Mouse (Mus musculus) hindbrain, embryonic 11.5 days (tissue): ENCODE results near the gene Ankrd28. TPM values are rescaled to one million over a fixed set of nuclear protein-coding genes. Genes with fewer than 3 reads are reported as not detected.
"Not testable (repeated sequence)": the region's sequence is repeated elsewhere in the genome, so short reads cannot be mapped to it uniquely, and the experiment has no call there.

ENCODE experiments used
- ATAC-seq: fragments of 200-750 bp; cut with Nextera tagmentation; 2 replicates; pipeline ENCODE4 v1.8.0; 2017; ENCODE audit warnings: mild to moderate bottlenecking, moderate TSS enrichment, moderate library complexity; ENCODE audit not compliant: low FRiP score
- DNase-seq: peaks from one replicate; pipeline ENCODE4 v3.0.0-alpha.2; 2015; ENCODE audit warnings: low spot score
- H3K27ac ChIP-seq: fragments of 300-500 bp; sonication (generic); 2 replicates; pipeline ENCODE4 v1.5.1; 2014; ENCODE audit warnings: mild to moderate bottlenecking, low read depth, low read length
- H3K27me3 ChIP-seq: fragments of 300-500 bp; sonication (generic); 2 replicates; pipeline ENCODE4 v1.6.1; 2014; ENCODE audit warnings: mild to moderate bottlenecking, low read length, moderate library complexity, mixed read lengths; ENCODE audit not compliant: control insufficient read depth, insufficient read depth
- H3K36me3 ChIP-seq: fragments of 300-500 bp; sonication (generic); 2 replicates; pipeline ENCODE4 v1.6.1; 2014; ENCODE audit warnings: mild to moderate bottlenecking, low read length, moderate library complexity, mixed read lengths; ENCODE audit not compliant: control insufficient read depth, insufficient read depth
- H3K4me1 ChIP-seq: fragments of 300-500 bp; sonication (generic); replicated peaks from 2 replicates; pipeline ENCODE4 v1.6.1; 2014; ENCODE audit warnings: low read length, mixed read lengths; ENCODE audit not compliant: control insufficient read depth, insufficient read depth
- H3K4me2 ChIP-seq: fragments of 300-500 bp; sonication (generic); replicated peaks from 2 replicates; pipeline ENCODE4 v1.6.1; 2014; ENCODE audit warnings: mild to moderate bottlenecking, low read depth, low read length
- H3K4me3 ChIP-seq: fragments of 300-500 bp; sonication (generic); 2 replicates; pipeline ENCODE4 v1.5.1; 2014; ENCODE audit warnings: low read depth, low read length
- H3K9ac ChIP-seq: fragments of 300-500 bp; sonication (generic); 2 replicates; pipeline ENCODE4 v1.6.1; 2014; ENCODE audit warnings: low read depth, low read length
- H3K9me3 ChIP-seq: fragments of 300-500 bp; sonication (generic); 2 replicates; pipeline ENCODE4 v1.6.1; 2016; ENCODE audit warnings: low read length; ENCODE audit not compliant: control insufficient read depth
- WGBS: fragments of 180-500 bp; shearing (Covaris S2); extraction: QIAGEN DNeasy Blood & Tissue Kit; methylation state at CpG from one replicate; pipeline ENCODE4 v1.1.7; 2014; 5-methylcytosine and 5-hydroxymethylcytosine counted together
- polyA plus RNA-seq: library from polyadenylated mRNA; unstranded; fragments of >200 nt; fragmentation: Nextera tagmentation; extraction: Ambion mirVana; gene quantifications from 2 replicates; pipeline ENCODE4 v1.2.1, GENCODE M21; 2014

Ankrd28 gene
- polyA plus RNA-seq, 1 experiment from 2014 or later = 10.5 TPM

- Histone ChIP-seq H3K27me3 (no peaks in the 10 kb centered on the region), H3K36me3 (no peaks in the 10 kb centered on the region)
Observed at GRCm38 (mm10) chr14:31759195-31759594, 71.3 kb downstream of the Ankrd28 start.

GRCm38 (mm10) chr14:31758410-31758809 lies 72.0 kb downstream of the Ankrd28 start:
- not testable (repeated sequence) for ATAC-seq, H3K4me3 ChIP-seq, H3K4me1 ChIP-seq, H3K9ac ChIP-seq, H3K27me3 ChIP-seq, H3K36me3 ChIP-seq, H3K4me2 ChIP-seq, DNase-seq, H3K27ac ChIP-seq, H3K9me3 ChIP-seq
- WGBS = 95% methylated on average over 3 of the region's 3 CpGs

More at GRCm38 (mm10) chr14:31759195-31759594, 71.3 kb downstream of the Ankrd28 start:
- no peak overlapping the region for H3K27ac ChIP-seq
- H3K9me3 ChIP-seq = no peaks in the 10 kb centered on the region
- no peak overlapping the region for H3K4me3 ChIP-seq
- H3K4me2 ChIP-seq = no peak overlapping the region
- H3K4me1 ChIP-seq = no peaks in the 10 kb centered on the region
- ATAC-seq = no peak
- no peak for DNase-seq
- WGBS = 96% methylated on average over 2 of the region's 2 CpGs
- no peak overlapping the region for H3K9ac ChIP-seq

- no peak overlapping the region for H3K4me3 ChIP-seq
- no peak overlapping the region for H3K27ac ChIP-seq
- H3K4me1 ChIP-seq = no peaks in the 10 kb centered on the region
- H3K27me3 ChIP-seq = no peaks in the 10 kb centered on the region
- 91% methylated on average over 6 of the region's 6 CpGs for WGBS
- no peak overlapping the region for H3K4me2 ChIP-seq
- no peaks in the 10 kb centered on the region for H3K36me3 ChIP-seq
- no peak overlapping the region for H3K9ac ChIP-seq
- ATAC-seq (no peak), DNase-seq (no peak)
- H3K9me3 ChIP-seq = no peaks in the 10 kb centered on the region
Observed at GRCm38 (mm10) chr14:31748239-31748873, 82.1 kb downstream of the Ankrd28 start.

- no peak overlapping the region for H3K4me2 ChIP-seq
- WGBS = 93% methylated on average over 3 of the region's 3 CpGs
Observed at GRCm38 (mm10) chr14:31742523-31742922, 87.9 kb downstream of the Ankrd28 start.

GRCm38 (mm10) chr14:31734811-31735210 lies 95.6 kb downstream of the Ankrd28 start:
- Histone ChIP-seq H3K9ac (no peak overlapping the region), H3K36me3 (no peaks in the 10 kb centered on the region), H3K4me2 (no peak overlapping the region), H3K4me1 (no peaks in the 10 kb centered on the region), H3K27ac (no peak overlapping the region), H3K27me3 (no peaks in the 10 kb centered on the region), H3K4me3 (no peak overlapping the region), H3K9me3 (no peaks in the 10 kb centered on the region)
- ATAC-seq (no peak), DNase-seq (no peak)
- WGBS = 94% methylated on average over 2 of the region's 2 CpGs

More at GRCm38 (mm10) chr14:31742523-31742922, 87.9 kb downstream of the Ankrd28 start:
- no peaks in the 10 kb centered on the region for H3K9me3 ChIP-seq
- H3K4me1 ChIP-seq = no peaks in the 10 kb centered on the region
- DNase-seq (no peak), ATAC-seq (no peak)
- no peaks in the 10 kb centered on the region for H3K27me3 ChIP-seq
- H3K36me3 ChIP-seq = no peaks in the 10 kb centered on the region
- no peak overlapping the region for H3K4me3 ChIP-seq
- H3K9ac ChIP-seq = no peak overlapping the region
- no peak overlapping the region for H3K27ac ChIP-seq

- Histone ChIP-seq H3K9me3 (no peaks in the 10 kb centered on the region), H3K27ac (no peak overlapping the region), H3K27me3 (no peaks in the 10 kb centered on the region), H3K9ac (no peak overlapping the region), H3K4me1 (no peaks in the 10 kb centered on the region), H3K4me3 (no peak overlapping the region), H3K4me2 (no peak overlapping the region), H3K36me3 (0 out of 2 replicates have a peak, but pooled peaks cover 3% of the 10 kb centered on the region)
- ATAC-seq (no peak), DNase-seq (no peak)
- WGBS = 92% methylated on average over 3 of the region's 3 CpGs
Observed at GRCm38 (mm10) chr14:31727522-31727921, 102.9 kb downstream of the Ankrd28 start.

GRCm38 (mm10) chr14:31722746-31723145 lies 107.7 kb downstream of the Ankrd28 start:
- Histone ChIP-seq H3K4me1 (no peaks in the 10 kb centered on the region), H3K9me3 (no peaks in the 10 kb centered on the region), H3K27ac (no peak overlapping the region), H3K27me3 (no peaks in the 10 kb centered on the region), H3K4me2 (no peak overlapping the region), H3K36me3 (no peaks in the 10 kb centered on the region), H3K4me3 (no peak overlapping the region), H3K9ac (no peak overlapping the region)
- 100% methylated on average over 1 of the region's 1 CpGs for WGBS
- no peak for ATAC-seq
- DNase-seq = no peak

GRCm38 (mm10) chr14:31721256-31721655 lies 109.2 kb downstream of the Ankrd28 start:
- Histone ChIP-seq H3K27ac (no peak overlapping the region), H3K27me3 (no peaks in the 10 kb centered on the region), H3K36me3 (no peaks in the 10 kb centered on the region), H3K9me3 (no peaks in the 10 kb centered on the region), H3K4me1 (no peaks in the 10 kb centered on the region), H3K4me3 (no peak overlapping the region), H3K9ac (no peak overlapping the region), H3K4me2 (no peak overlapping the region)
- DNase-seq (no peak), ATAC-seq (no peak)
- WGBS = 91% methylated on average over 3 of the region's 3 CpGs

GRCm38 (mm10) chr14:31718332-31718731 lies 112.1 kb downstream of the Ankrd28 start:
- no peak overlapping the region for H3K4me2 ChIP-seq
- H3K27me3 ChIP-seq = no peaks in the 10 kb centered on the region
- H3K27ac ChIP-seq = no peak overlapping the region
- ATAC-seq (no peak), DNase-seq (no peak)
- H3K36me3 ChIP-seq = no peaks in the 10 kb centered on the region
- no peaks in the 10 kb centered on the region for H3K4me1 ChIP-seq
- no peak overlapping the region for H3K9ac ChIP-seq
- H3K4me3 ChIP-seq = no peak overlapping the region
- no peaks in the 10 kb centered on the region for H3K9me3 ChIP-seq
- WGBS = 92% methylated on average over 2 of the region's 2 CpGs
